Mouse (Mus musculus) left cerebral cortex, adult 18-20 months (tissue): ENCODE measurements around the gene Elmo1. TPM values are rescaled to one million over a fixed set of nuclear protein-coding genes. Genes with fewer than 3 reads are reported as not detected.

Experiments
- DNase-seq, 2 experiments: peaks; one replicate each; pipeline ENCODE4 v3.0.0; 2021 to 2022; ENCODE audit warnings: low spot score in 2 of 2, mixed read lengths in 1 of 2
- total RNA-seq, 2 experiments: library from RNA; stranded (reverse); gene quantifications; 2 replicates each; pipeline ENCODE4 v1.2.3; 2021

Elmo1 gene
- total RNA-seq, 2 experiments from 2014 or later, result 64.7 to 66.4 TPM

DNA sequence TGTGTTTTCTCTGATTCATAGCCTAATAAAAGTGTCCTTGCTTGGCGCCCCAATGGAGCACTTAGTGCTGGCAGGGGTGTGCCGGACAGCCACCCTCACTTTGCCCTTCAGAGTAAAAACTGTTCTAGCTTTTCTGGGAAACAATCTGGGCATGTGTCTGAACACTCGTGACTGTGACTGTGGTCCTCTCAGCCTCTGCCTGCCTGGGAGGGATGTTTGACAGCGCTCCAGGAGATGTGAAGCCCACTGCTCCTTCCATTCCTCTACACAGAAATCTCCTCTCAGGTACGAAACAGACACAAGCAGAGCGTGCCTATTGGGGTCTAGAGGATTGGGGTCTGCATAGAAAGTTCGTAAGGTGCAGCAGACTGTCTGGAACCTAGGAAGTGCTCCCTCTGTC is 28.5 kb downstream of the Elmo1 start:
- DNase-seq, result no peak

DNA sequence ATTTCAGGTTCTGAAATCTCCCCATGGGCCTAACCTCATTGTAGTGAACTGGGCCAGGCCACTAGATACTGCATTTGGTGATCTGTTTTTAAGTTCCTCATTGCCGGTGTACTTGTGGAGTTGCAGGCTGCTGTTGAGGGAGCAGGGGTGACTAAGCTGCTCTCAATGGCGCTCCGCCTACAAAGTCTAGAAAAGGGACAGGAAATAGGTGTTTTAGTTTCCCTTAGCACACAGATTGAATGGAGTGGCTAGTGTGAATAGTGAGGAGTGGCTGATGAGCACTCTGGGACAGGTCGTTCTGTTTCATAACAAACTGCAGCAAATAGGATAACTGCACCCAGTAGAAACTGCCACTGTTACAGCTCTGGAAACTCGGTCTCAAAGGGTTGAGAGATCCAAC is 30.3 kb downstream of the Elmo1 start:
- DNase-seq, result no peak

DNA sequence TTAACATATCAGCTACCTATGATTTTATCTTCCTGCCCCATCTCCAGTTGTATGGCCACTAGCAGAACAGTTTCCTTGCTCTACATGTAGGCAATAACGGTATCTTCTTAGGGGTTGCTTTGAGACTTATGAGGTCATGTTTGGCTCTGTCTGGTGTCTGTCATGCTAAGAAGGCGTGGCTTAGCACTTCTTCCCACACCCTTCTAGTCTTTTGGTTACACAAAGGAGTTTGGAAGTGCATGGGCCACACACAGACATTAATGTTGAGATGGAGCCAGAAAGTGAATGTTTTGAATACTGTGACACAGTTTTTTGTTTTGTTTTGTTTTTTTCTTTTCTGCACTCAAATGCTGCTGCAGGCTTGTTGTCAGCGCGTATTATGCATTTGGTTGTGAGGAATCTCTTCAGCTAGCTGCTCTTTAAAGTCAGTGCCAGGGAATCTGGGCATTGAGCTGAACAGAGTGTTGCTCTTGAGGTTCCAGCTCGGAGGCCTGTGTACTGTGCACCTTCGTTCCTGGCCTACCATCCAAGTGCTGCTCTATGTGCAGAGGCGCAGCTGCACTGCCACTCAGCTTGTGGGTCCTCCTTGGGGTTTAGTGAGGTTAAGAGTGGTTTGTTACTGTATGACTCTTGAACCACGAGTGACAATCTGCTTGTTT is 31.1 kb downstream of the Elmo1 start:
- no peak for DNase-seq

DNA sequence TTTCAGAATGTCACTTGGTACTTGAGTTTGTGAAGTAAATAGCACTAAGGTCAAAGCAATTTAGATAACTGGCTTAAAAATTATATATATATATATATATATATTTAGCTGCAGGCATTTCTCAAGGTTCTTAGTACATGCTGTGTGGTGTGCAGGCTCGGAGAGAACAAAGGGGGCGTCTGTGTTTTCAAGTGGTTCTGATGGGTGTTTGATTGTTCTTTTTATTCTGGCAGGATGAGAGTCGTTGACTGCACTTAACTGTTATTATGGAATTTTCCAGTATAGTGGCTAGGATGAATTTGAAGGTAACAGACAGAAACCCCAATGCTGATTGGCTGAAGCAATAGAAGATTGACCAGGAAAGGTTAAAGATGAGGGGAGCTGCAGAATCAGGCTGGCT is 33.6 kb downstream of the Elmo1 start:
- DNase-seq, result no peak

DNA sequence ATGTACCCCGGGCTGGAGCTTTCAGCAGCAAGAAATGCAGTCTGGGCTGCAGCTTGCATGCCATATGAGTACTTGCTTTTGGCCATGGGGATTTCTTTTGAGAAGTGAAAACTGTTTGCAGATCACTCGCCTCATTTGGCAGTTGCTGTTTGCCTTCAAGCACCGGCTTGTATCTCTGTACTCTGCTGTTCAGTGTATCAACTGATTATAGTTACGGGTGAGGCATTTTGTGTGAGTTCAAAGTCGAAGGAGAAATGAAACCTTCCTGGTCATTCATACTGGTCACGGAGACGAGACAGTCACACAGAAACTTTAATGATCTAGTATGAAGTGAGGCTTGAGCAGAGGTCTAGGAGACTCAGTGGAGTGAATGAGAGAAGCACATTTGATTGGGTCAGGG is 34.6 kb downstream of the Elmo1 start:
- no peak for DNase-seq

DNA sequence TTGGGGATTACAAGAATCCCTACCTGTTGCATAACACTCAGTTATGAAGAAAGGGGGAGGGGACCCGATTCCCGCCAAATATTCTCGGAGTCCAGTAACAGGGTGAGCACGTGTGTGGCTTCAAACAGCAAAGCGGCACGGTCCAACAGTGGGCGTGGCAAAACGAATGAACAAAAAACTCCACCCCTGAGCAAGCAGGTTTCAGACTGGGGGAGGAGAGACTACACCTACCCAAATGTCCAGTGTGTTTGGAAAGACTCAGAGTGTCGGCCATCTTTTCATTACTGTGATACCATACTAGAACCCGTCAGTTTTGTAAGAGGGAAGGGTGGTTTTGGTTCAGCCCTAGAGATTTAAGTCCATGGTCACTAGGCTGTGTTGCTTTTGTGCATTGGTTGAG is 35.4 kb downstream of the Elmo1 start:
- DNase-seq, result no peak

DNA sequence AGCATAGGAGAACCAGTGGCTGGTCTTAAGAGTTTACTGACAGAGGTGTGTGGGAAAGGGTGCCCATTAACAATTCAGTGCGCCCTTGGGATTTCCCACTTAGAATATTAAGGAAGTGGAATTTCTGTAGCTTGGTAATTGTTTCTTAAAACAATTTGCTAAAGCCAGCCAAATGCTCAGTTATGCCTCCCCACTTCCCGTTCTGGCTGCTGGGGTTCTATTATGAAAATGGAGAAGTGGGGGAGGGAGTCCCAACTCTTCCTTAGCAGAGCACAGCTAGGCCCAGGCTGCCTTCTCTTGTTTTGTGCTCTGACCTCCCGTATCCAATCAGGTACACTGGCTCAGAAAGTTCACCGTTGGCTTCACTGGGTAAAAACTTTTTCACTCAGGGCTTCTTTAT is 37.2 kb downstream of the Elmo1 start:
- DNase-seq, result no peak

DNA sequence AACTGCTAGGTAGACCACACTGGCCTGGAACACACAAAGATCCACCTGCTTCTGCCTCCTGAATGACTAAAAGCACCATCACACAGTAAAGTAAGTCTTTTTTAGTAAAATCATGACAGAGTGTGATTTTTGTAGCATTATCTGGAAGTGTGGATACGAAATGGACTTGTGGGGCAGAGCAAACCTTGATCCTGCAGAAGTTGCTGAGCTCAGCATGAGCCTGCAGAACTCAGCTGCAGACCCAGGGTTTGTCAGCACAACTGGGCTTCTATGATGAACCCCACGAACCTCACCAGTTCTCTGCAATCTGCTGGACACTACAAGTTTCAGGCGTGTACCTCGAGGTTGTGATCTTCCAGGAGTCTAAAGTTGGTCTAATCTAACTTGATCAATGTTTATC is 37.7 kb downstream of the Elmo1 start:
- no peak for DNase-seq

DNA sequence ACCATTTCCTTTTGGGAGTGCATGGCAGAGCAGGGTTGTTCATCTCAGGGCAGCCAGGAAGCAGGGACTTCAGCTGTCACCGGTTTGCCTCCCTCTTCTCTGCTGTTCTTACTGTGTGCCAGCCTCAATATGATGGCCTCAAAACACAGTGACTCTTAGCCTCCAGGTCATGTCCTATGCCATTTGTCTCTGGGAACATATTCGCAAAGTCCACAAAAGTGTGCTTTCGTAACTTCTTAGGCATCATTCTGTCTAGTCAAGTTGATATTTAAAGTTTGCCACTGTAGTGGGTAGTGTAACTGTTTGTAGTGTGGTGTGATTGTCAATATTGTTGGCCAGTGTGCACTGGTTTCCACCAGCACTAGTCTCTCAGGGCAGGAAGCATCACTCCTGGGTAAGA is 40.3 kb downstream of the Elmo1 start:
- DNase-seq, result no peak

DNA sequence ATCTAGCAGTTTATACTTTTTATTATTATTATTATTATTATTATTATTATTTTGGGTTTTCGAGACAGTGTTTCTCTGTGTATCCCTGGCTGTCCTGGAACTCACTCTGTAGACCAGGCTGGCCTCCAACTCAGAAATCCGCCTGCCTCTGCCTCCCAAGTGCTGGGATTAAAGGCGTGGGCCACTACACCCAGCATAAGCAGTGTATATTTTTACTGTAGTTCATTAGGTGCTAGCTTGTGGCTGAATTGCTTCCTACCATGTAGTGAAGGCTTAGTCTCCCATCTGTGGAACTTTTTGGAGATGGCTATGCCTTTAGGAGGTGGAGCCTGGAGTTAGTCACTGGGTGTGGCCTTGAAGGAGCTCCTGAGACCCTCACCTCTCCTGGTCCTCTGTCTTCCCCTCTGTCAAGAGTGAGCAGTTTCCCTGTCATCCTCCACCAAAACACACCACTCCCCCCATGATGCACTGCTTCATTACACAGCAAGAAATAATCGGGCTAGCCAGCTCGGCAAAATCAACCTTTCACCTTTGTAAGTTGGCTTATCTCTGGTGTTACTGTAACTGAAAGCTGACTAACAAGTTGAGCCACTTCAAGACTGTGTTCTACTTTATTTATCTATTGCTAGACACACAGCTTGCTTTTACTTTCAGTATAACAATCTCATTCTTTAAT is 41.1 kb downstream of the Elmo1 start:
- DNase-seq, result no peak

DNA sequence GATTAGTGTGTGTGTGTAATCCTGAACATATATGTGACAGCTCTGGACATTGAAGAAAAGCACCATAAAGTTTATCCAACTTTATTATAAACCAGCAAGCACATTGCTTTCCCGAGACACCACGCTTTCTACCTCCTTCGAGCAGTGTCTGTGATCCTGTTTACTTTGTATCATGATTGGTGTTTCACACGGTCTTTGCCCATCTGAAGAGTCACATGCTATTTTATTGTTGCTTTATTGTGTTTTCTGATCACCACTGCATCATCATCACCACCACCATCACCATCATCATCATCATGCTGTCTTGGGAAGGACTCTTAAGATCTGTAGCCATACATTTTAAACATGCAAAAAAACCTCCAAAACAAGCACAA is 41.6 kb downstream of the Elmo1 start:
- DNase-seq, result no peak

DNA sequence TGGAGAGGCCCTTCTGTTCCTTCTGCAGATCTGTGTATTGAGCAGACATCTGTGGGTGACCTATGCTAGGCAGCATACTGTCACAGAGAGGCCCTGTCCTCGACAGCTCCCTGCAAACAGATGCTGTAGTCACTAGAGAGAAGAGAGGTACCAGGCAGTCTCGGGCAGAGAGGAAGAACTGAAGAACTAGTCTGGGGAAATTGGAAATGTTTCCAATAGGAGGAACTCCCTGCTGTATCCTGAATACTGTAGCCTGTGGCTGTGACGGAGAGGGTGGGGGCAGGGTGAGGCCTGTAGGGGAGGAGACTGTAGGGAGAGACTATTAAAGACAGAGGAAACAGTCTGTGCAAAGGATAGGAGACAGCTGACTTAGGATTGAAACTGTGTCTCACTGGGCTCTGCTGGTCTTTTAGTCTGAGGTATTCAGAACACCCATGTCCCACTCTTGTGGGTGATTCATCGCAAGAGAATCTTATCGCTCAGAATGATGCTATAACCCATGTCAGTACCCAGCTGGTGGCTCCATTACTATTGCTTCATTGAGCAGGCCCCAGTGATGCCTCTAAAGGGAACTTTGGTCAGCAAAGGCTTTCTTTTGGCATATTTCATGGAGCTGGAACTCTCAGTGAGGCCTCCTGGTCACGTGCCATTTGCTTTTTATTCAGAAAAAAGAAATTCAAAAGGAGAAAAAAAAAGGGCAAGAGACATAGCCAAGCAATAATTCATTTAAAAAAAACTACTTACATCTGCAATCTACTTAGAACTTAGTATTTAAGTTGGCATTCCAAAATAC is 43.4 kb downstream of the Elmo1 start:
- DNase-seq, result no peak

DNA sequence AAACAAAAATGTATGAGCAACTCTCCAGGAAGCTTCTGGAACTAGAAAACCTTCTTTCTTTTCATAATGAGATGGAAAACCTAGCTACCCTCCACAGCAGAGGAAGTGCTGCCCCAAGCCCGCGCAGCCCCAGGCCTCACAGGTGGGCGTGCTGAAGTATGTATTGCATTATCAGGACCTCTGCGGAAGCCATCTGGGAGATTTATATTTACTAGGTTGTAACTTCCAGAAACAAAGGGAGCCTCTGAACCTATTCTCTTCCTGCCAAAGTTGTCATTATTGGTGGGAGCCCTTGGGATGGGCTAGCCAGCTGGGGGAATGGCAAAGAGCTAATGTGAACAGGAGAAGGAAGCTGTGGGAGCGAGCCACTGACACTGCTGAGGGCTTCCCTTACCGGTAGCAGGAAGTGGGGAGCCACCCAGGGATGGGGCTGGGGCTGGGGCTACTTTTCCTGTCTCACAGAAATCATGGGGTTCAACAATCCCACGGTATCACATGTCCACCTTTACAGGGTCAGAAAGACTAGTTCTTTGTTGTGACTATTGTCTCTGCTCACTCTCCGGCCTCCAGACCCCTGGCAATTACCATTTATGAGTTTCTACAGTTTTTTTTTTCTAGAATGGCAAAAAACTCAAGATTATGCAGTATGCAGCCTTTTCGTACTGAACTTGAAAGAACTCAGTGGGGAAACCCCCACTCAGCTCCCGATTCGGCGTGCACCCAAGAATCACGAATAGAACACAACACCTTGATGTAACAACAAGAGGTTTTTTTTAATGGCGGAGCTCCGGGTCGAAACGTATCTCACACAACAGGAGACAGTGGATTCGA is 44.2 kb downstream of the Elmo1 start:
- no peak for DNase-seq

DNA sequence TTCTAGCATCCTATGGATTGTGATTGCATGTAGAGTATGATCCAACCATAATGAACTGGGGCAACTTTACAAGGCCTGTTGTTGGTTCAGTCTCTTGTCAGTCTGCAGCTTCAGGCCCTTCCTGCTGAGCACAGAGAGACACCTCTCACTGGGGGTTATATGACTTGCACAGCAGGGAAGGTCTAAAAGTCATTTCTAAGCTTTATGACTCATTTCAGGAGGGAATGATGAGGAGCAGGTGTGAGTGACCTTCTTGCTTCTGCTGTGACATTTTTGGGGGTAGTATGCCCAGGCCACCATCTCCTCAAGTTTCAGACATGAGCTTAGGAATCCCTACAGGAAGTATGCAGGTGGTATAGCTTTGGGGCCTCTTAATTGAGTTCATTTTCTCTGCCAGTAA is 46.4 kb downstream of the Elmo1 start:
- DNase-seq, result no peak

DNA sequence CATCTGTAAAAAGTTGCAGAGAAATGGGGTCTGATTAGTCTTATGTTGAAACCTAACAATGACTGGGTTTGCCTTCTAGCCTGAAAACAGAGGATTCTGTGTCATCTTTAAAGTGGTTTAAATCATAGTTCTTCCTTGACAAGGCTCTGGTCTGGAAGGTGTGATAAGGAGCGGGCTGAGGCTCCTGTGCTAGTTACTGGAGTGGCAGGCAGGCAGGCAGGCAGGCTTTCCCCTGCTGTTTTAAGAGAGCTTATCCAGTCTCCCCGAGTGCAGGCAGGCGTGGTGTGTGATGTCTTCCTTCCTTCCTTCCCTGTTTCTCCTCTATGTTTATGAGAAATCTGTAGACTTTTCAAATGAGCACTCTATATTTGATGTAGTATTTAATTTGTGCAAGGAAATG is 48.1 kb downstream of the Elmo1 start:
- no peak for DNase-seq

DNA sequence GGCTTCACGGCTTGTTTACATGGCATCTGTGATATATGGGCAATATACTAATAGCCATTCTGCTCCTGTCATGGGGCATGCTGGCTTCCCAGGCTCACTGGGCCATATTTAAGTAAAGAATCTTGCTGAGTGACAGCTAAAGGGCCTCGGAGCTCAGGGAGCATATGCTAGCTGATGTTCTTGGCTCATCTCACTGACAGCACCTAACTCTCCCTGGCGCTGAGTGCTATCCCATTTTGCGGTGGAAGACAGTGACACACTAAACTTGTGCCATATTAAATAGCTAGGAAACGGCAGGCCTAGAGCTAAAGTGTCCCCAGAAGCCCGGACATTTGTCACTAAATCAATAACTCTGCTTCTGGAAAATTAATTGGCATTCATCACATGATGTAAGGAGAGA is 48.7 kb downstream of the Elmo1 start:
- no peak for DNase-seq

DNA sequence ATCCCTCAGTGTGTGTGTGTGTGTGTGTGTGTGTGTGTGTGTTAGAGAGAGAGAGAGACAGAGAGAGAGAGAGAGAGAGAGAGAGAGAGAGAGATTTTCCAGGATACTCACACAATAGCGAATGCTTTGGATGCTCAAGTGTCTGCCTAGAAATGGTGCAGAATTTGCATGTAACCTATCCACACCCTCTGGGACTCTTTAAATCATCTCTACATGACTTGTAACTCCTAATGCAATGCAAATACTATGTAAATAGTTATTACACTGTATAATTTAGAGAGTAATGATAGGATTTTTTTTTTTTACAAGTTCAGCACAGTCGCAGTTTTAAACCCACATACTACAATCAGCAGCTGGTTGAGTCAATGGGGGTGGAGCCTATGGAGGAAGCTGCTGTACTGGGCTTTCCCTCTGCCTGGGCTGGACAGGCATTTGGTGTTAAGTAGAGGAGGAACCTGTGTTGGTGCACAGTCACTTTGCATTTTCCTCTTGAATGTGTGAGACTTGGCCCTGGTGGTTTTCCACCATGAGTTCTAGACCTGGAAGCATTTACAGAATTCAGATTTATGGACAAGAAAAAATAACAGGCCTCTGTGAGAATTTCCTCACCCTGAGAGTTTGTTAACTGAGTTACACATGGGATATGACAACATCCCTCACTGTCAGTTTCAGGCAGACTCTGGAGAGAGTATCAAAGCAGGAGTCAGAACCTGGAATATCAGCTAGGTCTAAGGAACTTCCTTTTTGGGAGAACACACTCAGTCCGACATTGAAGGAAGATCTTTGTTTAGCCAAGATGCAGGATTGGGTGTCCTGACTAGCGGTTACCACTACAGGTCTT is 49.6 kb downstream of the Elmo1 start:
- DNase-seq, result no peak

DNA sequence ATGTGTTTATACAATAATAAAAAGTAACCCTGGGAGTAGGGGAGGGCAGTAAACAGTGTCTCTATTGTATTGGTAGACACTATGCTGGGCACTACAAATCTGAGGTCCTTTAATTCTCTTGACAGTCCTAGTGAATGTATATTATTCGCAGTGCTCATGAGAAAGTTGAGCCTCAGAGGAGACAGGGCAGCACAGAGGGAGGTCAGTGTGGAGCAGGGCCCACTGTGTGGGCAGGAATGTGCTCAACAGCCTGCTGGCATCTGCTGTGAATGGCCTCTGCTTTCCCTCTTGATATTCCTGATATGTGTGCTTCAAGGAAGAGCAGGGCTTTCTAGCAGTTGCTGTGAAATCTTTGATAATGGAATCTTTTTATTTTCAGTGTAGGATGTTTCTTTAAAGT is 52.2 kb downstream of the Elmo1 start:
- DNase-seq, result no peak

DNA sequence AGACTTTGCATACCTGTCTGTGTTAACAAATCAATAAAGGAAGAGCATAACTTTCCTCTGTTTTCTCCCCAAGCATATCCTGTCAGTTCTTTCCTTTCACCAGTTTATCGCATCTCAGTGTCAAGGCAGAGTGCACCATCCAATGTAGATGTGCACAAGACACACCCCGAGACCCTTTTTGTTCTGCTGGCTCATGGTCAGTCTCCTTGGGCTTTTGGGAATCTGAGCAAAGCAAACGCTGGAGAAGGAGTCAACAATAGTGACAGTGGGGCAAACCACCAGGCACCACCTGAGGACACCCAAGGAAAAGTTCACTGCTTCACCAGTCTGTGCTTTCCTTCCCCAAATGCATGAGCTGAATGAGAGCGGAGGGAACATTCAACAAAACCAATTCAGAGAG is 56.5 kb downstream of the Elmo1 start:
- no peak for DNase-seq

DNA sequence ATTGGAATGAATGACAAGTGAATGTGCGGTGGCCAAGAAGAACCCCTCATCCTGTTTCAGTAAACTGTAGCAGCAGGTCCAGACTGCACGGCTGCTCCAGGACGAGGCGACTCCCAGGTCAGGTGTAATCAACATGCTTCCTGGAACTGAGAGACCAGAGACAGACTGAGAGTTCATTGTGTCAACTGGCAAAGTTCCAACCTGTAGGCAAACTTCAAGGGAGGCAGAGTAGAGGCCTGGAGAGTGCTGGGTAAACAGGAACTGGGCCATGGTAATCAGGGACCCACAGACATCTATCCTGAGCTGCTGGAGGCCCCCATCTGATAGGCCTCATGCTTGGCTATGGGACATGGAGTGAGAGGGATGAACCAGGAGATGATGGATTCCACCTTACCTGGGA is 57.3 kb downstream of the Elmo1 start:
- DNase-seq, result no peak
